Mouse (Mus musculus) heart, postnatal 0 days (tissue): Measurements from ENCODE around the gene Cmc1. TPM values are rescaled to one million over a fixed set of nuclear protein-coding genes. Genes with fewer than 3 reads are reported as not detected.

Experiments used
- ATAC-seq: fragments of 200-750 bp; cut with Nextera tagmentation; 2 replicates; pipeline ENCODE4 v1.8.0; 2017; ENCODE audit warnings: low read depth, moderate number of reproducible peaks, moderate library complexity; ENCODE audit not compliant: insufficient read depth
- DNase-seq: peaks from one replicate; pipeline ENCODE4 v3.0.0-alpha.2; 2016; ENCODE audit warnings: low spot score
- H3K27ac ChIP-seq: fragments of 300-500 bp; sonication (generic); 2 replicates; pipeline ENCODE4 v1.5.1; 2014; ENCODE audit warnings: low read depth, mild to moderate bottlenecking
- H3K27me3 ChIP-seq: fragments of 300-500 bp; sonication (generic); 2 replicates; pipeline ENCODE4 v1.6.1; 2014; ENCODE audit warnings: low read length, mixed read lengths; ENCODE audit not compliant: control insufficient read depth, insufficient read depth
- H3K36me3 ChIP-seq: fragments of 300-500 bp; sonication (generic); replicated peaks from 2 replicates; pipeline ENCODE4 v1.6.1; 2014; ENCODE audit warnings: low read length, mixed read lengths; ENCODE audit not compliant: control insufficient read depth, insufficient read depth
- H3K4me1 ChIP-seq: fragments of 300-500 bp; sonication (generic); 2 replicates; pipeline ENCODE4 v1.6.1; 2014; ENCODE audit warnings: antibody characterized with exemption; ENCODE audit not compliant: control insufficient read depth, insufficient read depth
- H3K4me2 ChIP-seq: fragments of 300-500 bp; sonication (generic); 2 replicates; pipeline ENCODE4 v1.6.1; 2014; ENCODE audit warnings: low read depth, mild to moderate bottlenecking, low read length, moderate library complexity
- H3K4me3 ChIP-seq: fragments of 300-500 bp; sonication (generic); 2 replicates; pipeline ENCODE4 v1.5.1; 2014; ENCODE audit warnings: low read depth, low read length
- H3K9ac ChIP-seq: fragments of 300-500 bp; sonication (generic); replicated peaks from 2 replicates; pipeline ENCODE4 v1.6.1; 2014; ENCODE audit warnings: low read depth, low read length, mixed read lengths
- H3K9me3 ChIP-seq: fragments of 300-500 bp; sonication (generic); replicated peaks from 2 replicates; pipeline ENCODE4 v1.6.1; 2016; ENCODE audit warnings: low read length; ENCODE audit not compliant: control insufficient read depth
- CTCF ChIP-seq: IDR thresholded peaks from 2 replicates; pipeline ENCODE4 v1.5.1; 2016; ENCODE audit warnings: antibody characterized with exemption, control low read depth, low read depth
- EP300 ChIP-seq: IDR thresholded peaks from 2 replicates; pipeline ENCODE4 v1.6.1; 2016; ENCODE audit warnings: antibody characterized with exemption, low read depth
- WGBS: fragments of 180-500 bp; shearing (Covaris S2); extraction: QIAGEN DNeasy Blood & Tissue Kit; methylation state at CpG from one replicate; pipeline ENCODE4 v1.1.7; 2014; 5-methylcytosine and 5-hydroxymethylcytosine counted together
- polyA plus RNA-seq: library from polyadenylated mRNA; unstranded; fragments of >200 nt; fragmentation: Nextera tagmentation; extraction: Ambion mirVana; gene quantifications from 2 replicates; pipeline ENCODE4 v1.2.1, GENCODE M21; 2015
- total RNA-seq: library from RNA; depleted of rRNA; stranded (reverse); fragments of >200 nt; gene quantifications from 2 replicates; pipeline ENCODE4 v1.2.3, GENCODE M21; 2014; ENCODE audit warnings: low replicate concordance

Gene Cmc1
- total and polyA plus RNA-seq, 2 experiments from 2014 or later = 2.3 to 79.7 TPM

DNA sequence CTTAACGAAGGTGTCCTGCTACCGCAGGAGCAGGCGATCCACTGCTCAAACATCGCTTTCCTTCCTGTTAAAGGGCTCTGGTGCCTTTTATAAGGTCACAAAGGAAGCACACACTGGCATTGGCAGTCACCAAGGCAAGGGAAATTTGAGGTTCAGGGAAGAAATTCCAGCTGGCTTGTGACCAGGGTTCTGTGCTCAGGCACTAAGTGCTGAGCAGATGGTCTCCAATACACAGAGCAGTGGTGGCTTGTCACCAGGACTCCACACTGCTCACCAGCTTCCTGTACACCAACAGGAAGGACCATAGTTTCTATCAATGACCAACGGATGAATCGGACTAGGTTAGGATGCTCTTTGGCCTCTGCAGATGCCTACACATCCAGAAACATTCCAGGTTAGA lies 79.5 kb downstream of the Cmc1 start:
- H3K4me3 ChIP-seq = no peak overlapping the region
- H3K27me3 ChIP-seq = no peaks in the 10 kb centered on the region
- 85% methylated on average over 6 of the region's 6 CpGs for WGBS
- peaks cover 33% of the 10 kb centered on the region for H3K36me3 ChIP-seq
- no peak for ATAC-seq
- no peak overlapping the region for H3K27ac ChIP-seq
- no peaks in the 10 kb centered on the region for H3K9me3 ChIP-seq
- H3K4me2 ChIP-seq = no peak overlapping the region
- DNase-seq = no peak
- no peaks in the 10 kb centered on the region for H3K4me1 ChIP-seq
- H3K9ac ChIP-seq = no peak overlapping the region
- TF ChIP-seq EP300 (no peak), CTCF (no peak)

DNA sequence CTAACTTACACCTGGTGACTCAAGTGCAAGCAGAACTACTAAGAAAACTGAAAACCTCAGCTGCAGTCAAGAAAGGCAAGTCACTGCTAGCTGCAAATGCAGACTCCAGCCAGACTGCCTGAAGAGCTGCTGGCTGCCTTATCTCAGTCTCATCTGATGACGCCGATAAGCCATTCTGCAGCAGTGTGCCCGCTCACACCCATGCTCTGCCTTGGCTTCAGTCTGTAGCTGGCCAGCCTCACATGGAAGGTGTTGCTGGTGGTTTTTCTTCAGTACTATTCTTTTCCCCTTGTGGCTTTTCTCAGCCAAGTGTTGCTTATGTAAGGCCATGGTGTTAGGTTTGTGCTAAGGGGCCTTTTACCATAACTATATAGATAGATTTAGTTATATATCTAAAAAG lies 90.9 kb downstream of the Cmc1 start:
- Histone ChIP-seq H3K9ac (no peak overlapping the region), H3K36me3 (peaks cover 49% of the 10 kb centered on the region), H3K4me3 (no peak overlapping the region), H3K27ac (no peak overlapping the region), H3K4me1 (no peaks in the 10 kb centered on the region), H3K9me3 (no peaks in the 10 kb centered on the region), H3K4me2 (no peak overlapping the region), H3K27me3 (no peaks in the 10 kb centered on the region)
- ATAC-seq (no peak), DNase-seq (no peak)
- TF ChIP-seq CTCF (no peak), EP300 (no peak)
- 86% methylated on average over 3 of the region's 3 CpGs for WGBS

DNA sequence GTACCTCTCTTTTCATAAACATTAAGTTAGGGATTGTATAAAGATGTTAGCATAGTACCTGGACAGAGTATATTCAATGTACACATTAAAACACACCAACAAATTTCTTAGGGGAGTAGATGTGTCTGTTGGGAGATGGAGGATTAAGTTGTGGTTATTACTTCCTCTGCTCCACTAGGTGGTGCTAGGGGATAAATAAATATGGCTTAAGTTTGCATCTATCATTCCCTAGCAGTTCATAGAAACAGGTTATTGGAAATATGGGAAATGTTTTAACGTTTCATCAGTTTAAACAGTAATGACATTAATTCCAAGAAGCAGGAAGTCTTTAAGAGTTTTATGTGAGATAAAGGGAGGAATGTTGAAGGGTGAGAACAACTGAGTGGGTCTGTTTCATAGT lies 96.7 kb downstream of the Cmc1 start:
- H3K4me2 ChIP-seq = no peak overlapping the region
- peak; percentile 48 for DNase-seq
- peaks cover 42% of the 10 kb centered on the region for H3K36me3 ChIP-seq
- H3K27ac ChIP-seq = no peak overlapping the region
- WGBS = 47% methylated on average over 1 of the region's 1 CpGs
- no peaks in the 10 kb centered on the region for H3K27me3 ChIP-seq
- TF ChIP-seq CTCF (peak; percentile 68), EP300 (no peak)
- H3K9me3 ChIP-seq = no peaks in the 10 kb centered on the region
- H3K9ac ChIP-seq = no peak overlapping the region
- H3K4me1 ChIP-seq = no peaks in the 10 kb centered on the region
- no peak for ATAC-seq
- H3K4me3 ChIP-seq = no peak overlapping the region

GRCm38 (mm10) chr9:118045011-118045533 lies 104.9 kb downstream of the Cmc1 start:
- Histone ChIP-seq H3K27ac (no peak overlapping the region), H3K36me3 (peaks cover 18% of the 10 kb centered on the region), H3K4me2 (no peak overlapping the region), H3K4me1 (peaks cover 22% of the 10 kb centered on the region), H3K27me3 (no peaks in the 10 kb centered on the region), H3K9ac (no peak overlapping the region), H3K4me3 (no peak overlapping the region), H3K9me3 (no peaks in the 10 kb centered on the region)
- 29% methylated on average over 1 of the region's 1 CpGs for WGBS
- no peak for ATAC-seq
- TF ChIP-seq EP300 = no peak
- TF ChIP-seq CTCF = no peak
- DNase-seq = no peak

- Histone ChIP-seq H3K4me2 (no peak overlapping the region), H3K36me3 (peaks cover 11% of the 10 kb centered on the region), H3K9me3 (no peaks in the 10 kb centered on the region), H3K4me3 (no peak overlapping the region), H3K27ac (no peak overlapping the region), H3K4me1 (peaks cover 22% of the 10 kb centered on the region), H3K27me3 (no peaks in the 10 kb centered on the region), H3K9ac (no peak overlapping the region)
- DNase-seq (no peak), ATAC-seq (no peak)
- TF ChIP-seq EP300 = no peak
- no peak for TF ChIP-seq CTCF
- 84% methylated on average over 3 of the region's 3 CpGs for WGBS
Observed at GRCm38 (mm10) chr9:118043581-118043980, 106.4 kb downstream of the Cmc1 start.

GRCm38 (mm10) chr9:118042738-118043137 lies 107.2 kb downstream of the Cmc1 start:
- peaks cover 22% of the 10 kb centered on the region for H3K4me1 ChIP-seq
- H3K4me3 ChIP-seq = no peak overlapping the region
- no peak overlapping the region for H3K27ac ChIP-seq
- no peak overlapping the region for H3K4me2 ChIP-seq
- H3K9ac ChIP-seq = no peak overlapping the region
- DNase-seq = no peak
- no peaks in the 10 kb centered on the region for H3K27me3 ChIP-seq
- no peaks in the 10 kb centered on the region for H3K9me3 ChIP-seq
- ATAC-seq = no peak
- H3K36me3 ChIP-seq = peaks cover 7% of the 10 kb centered on the region; the same call in 1 of the 2 replicates
- TF ChIP-seq EP300 (no peak), CTCF (no peak)
- 64% methylated on average over 4 of the region's 4 CpGs for WGBS
